Mouse (Mus musculus) cerebellum, adult 8-10 months (tissue): ENCODE measurements at regions not wholly inside any gene's neighbourhood (a gene's known extent, or its start where the extent isn't known, plus 50 kb on each side); places are given as distances from the start of the nearest gene placed in this dataset.
A peak's percentile ranks its signal among the peaks of the same experiment; 100 is the strongest.
"Not testable (repeated sequence)": the region's sequence is repeated elsewhere in the genome, so short reads cannot be mapped to it uniquely, and the experiment has no call there.

Source experiments
- DNase-seq: peaks from one replicate; pipeline ENCODE4 v3.0.0; 2022

DNA sequence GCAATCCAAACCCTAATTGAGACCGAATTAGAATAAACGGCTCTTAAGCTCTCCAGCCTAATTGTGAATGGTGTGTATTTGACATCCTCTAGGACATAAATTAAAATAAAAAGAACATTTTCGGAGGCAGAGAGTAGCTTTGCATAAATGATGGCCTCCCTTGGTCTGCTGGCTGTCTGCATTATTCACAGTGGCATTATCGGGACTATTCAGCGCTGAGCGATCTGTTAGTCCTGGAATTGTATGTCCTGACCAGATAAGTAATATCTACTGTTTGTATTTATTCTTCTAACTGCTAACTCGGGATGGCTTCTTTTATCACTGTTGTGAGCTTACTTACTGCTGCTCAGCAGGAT lies 299.6 kb downstream of the Chl1 start:
- DNase-seq: no peak

DNA sequence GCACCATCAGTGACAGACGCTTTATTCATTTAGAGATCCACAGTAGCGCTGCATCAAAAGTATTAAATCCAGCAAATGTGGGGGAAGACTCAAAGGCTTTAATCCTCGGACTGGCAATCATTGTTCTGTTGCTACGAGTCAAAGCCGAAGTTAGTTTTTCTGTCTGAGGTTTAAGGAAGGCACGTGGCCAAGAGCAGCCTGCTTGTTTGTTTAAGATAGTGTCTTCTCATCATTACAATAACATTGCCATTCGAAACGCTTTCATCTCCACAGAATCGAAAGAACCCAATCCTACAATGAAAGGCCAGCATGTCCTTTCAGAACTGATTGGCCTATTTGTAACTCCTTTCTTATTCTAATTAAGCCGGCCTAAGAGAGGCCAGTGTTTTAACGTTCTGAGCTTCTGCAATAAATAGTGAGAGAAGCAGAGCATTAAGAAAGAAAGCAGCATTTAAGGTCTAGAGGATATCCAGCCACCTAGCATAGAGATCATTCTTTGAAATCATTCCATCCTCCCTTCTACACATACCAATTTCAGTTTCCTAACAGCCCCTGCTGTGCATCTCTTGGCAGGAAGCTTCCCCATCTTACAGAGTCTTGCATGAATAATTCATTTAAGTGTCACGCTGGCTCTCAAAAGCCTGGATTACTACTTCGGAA lies 300.1 kb downstream of the Chl1 start:
- no peak for DNase-seq

- DNase-seq: not testable (repeated sequence)
These were observed 306.0 kb downstream of the Chl1 start for GRCm38 (mm10) chr6:103816396-103816795.

- no peak for DNase-seq
These were observed 315.7 kb downstream of the Chl1 start for GRCm38 (mm10) chr6:103826042-103826441.

- no peak for DNase-seq
These were observed 317.2 kb downstream of the Chl1 start for GRCm38 (mm10) chr6:103827623-103828022.

GRCm38 (mm10) chr6:103828866-103829265 lies 318.5 kb downstream of the Chl1 start:
- no peak for DNase-seq

GRCm38 (mm10) chr6:103832301-103832700 lies 321.9 kb downstream of the Chl1 start:
- no peak for DNase-seq

- no peak for DNase-seq
These were observed 322.4 kb downstream of the Chl1 start for GRCm38 (mm10) chr6:103832808-103833207.

DNA sequence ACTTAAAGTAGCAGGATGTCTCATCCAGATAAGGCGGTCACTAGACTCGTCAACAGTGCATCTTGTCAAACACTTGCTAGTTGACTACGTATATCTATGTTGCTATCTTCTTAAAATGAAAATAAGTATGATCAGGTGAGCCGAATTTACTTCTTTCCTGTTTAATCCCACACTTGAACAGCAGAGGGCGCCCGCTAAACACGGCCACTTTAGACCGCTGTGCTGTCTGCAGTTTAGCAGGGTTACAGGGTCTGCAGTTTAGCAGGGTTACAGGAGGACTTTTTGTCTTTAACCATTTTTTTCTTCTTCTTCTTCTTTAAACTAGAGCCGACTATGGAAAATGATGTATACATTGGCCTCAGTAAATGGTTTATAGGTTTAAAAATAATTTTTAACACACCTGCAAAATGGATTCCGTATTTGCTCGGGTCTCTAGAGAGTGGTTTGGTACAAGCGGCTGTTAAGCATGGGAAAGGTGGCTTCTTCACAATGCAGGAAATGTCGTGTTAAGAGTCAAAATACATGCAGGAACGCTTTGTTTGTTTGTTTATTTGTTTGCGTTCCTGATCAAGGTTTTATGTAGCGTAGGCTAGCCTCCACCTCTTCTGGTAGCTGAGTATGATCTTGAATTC lies 323.2 kb downstream of the Chl1 start:
- DNase-seq: peak; percentile 54

DNA sequence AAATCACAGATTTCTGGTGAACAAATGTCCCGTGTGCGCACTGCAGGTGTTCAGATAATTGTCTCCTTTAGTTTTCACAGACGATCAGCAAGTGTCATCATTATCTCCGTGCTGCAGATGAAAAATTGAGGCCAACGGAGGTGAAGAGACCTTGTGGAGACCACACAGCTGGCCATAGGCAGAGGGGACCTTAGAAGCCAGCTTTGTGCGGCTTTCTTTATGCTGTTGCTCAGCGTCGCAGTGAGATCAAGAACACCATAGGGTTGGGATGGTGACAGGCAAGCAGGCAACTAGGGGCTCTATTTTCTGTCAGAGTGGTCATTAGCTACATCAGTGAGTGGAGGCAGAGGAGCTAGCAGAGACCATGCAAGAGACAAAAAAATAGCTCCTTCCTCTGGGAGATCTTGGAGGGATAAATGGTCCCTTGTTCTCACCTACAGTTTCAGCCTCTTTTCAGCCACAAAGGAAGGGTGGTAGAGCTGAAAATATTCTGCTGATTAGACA lies 324.4 kb downstream of the Chl1 start:
- no peak for DNase-seq

DNA sequence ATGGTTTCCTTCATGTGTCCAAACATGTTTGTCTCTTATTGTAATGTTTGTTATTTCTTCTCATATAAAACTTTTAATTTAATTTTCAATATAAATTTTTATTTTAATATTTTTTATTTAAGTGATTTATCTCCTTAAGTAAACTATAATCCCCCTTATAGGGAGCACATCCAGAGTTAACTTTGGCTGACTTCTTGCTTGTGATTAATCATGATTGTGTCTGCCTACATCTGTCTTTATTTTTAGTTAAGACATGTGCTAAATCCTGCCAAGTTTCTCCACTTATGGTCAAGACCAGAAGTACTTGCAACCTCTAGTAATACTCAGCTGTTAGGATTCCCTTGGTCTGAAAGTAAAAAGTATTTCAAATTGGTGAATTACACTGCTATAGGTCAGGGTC lies 349.4 kb downstream of the Chl1 start:
- no peak for DNase-seq

GRCm38 (mm10) chr6:103893455-103893854 lies 383.1 kb downstream of the Chl1 start:
- no peak for DNase-seq

- no peak for DNase-seq
These were observed 414.1 kb downstream of the Chl1 start for GRCm38 (mm10) chr6:103924504-103924903.

DNA sequence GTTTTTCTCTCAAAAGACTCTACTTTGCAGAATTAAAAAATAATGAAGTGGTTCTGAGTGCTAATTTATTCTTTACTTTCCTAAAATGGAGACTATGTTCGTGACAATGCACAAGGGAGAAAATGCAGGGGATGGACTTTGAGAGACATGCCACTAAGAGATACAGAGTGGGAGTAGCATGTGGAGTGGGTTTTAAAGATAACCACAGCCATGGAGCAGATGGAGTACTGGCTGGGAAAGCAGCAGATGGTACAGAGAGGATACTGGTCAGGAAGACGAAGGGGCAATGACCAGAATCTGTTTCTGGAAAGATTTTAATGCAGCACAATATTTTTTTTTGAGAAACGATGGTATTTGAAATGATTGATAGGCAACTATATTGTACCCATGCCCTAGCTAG lies 416.7 kb downstream of the Chl1 start:
- no peak for DNase-seq

DNA sequence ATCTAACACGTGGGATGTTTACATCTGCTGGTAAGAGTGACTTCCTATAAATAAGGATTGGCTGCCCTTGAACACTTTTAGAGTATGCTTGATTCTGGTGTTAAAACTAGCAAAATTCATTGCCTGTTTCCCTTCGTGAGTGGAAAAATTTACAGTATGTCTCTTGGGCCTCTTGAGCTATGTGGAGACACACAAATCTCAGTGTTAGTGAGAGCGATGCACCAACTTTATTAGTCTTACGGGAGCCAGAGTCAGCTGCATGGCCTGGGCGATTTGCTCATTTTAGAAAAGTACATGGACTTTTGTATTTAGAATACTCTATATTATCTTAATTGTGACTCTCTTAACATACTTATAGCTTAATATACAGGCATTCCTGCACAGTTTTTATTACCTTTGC lies 430.0 kb downstream of the Chl1 start:
- no peak for DNase-seq

DNA sequence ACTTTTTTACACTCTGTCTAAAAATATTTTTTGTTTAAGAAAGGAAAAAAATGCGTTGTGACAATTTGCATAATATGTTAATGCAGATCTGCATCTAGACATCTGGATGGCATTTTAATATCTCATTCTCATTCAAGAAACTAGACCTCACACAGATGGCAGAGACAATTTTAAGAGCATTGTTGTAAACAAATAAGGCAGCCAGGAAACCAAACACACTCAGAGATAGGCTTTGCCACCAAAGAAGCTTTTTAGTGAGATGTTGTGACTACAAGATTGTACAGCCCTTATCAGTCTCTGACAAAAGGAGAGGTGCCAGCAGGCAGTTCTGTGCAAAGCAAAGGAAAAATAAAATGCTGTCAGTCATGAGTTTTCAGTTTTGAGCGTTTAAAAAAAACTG lies 434.0 kb downstream of the Chl1 start:
- DNase-seq: no peak

GRCm38 (mm10) chr6:103947474-103947873 lies 437.1 kb downstream of the Chl1 start:
- no peak for DNase-seq

DNA sequence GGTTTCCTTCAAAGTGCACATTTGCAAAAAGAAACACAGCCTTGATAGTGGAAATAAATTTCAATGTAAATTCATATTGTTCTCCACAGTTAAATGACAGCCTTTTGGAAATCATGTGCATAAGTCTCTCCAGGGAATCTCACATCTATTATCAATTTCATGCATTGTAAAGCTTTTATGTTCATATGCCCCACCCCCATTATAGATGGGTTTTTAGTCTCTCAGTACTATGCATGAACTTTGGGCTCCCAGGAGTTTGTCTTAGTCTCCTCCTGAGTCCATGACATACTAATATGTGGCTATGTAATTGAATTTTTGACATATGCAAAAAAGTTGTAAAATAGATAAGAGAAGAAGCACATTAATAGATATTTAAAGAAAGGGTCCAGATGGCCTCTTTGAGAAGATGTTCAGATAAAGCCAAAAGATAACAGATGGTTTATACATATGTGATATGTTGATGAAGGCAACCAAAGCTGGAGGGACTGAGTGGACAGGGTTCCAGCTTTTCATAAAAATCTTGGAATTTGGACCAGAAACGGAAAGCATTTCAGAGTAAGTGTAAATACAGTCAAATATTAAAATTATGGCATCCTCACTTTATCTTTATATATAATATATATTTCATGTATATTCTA lies 442.9 kb downstream of the Chl1 start:
- DNase-seq: no peak

GRCm38 (mm10) chr6:103959002-103959401 lies 448.6 kb downstream of the Chl1 start:
- no peak for DNase-seq

- no peak for DNase-seq
These were observed 457.5 kb downstream of the Chl1 start for GRCm38 (mm10) chr6:103967811-103968420.

DNA sequence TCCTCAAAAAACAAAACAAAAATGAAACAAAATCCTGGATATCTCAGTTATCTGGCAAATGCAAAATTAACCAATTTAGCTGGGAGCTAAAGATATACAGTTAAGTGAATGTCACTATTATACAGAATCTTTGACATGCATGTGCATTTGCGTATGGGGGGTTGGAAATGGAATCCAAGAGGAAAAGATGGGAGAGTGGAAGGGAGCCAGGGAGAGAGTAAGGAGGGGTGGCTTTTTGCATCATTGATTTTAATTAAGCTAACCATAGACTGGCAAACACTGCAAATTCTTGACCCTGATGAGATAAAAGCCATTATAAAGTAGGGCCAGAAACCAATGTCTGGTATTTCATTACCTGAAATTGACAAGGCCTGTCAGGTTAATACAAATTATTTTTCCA lies 488.8 kb downstream of the Chl1 start:
- DNase-seq: no peak

DNA sequence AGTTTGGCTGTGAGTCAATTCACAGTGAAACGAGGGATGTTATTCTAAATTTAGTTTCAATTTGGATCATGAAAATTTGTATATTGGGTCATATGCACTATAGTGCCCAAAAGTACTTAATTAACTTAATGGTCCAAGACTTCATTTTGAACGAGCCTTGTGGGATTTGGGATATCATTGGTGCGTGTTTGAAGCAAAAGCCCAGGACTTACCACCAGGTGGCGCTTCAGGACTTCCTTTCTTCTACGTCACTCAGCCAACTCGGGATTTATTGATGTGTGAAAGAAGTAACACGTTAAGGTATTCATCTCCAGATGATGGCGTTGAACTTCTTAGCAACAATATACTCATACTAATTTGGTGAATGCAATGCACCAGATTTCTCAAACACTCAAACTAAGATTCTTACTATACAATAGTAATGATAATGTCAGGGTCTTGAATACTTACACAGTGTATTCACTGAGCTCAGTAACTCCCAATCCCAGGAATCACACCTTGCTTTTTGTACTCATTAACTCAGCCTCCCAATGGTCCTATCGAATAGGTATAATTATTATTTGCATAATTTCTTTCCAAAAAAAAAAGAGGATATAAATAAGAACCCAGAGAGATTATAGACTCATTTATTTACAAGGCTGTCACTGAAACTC lies 464.0 kb upstream of the Cntn6 start:
- peak; percentile 86 for DNase-seq

GRCm38 (mm10) chr6:104038853-104039252 lies 453.7 kb upstream of the Cntn6 start:
- DNase-seq: no peak
